Mouse (Mus musculus) spleen, adult 12 weeks (tissue): ENCODE data around the gene Vmn1r209.
"Not testable (repeated sequence)": the region's sequence is repeated elsewhere in the genome, so short reads cannot be mapped to it uniquely, and the experiment has no call there.

Source experiments
- DNase-seq: peaks from one replicate; pipeline ENCODE4 v3.0.0; 2022; ENCODE audit warnings: low spot score

The Vmn1r209 gene

GRCm38 (mm10) chr13:22809582-22809981 lies at the start of gene Vmn1r209:
TSS of gene Vmn1r209 (minus strand) at chr13:22809682.
- DNase-seq: not testable (repeated sequence)

- no peak for DNase-seq
Observed at GRCm38 (mm10) chr13:22857461-22857860, 48.0 kb upstream of the Vmn1r209 start, which contains the start of gene Vmn1r211. TSS of gene Vmn1r211 (minus strand) at chr13:22857561.

GRCm38 (mm10) chr13:22854760-22855159 lies 45.3 kb upstream of the Vmn1r209 start:
- no peak for DNase-seq

- no peak for DNase-seq
Observed at GRCm38 (mm10) chr13:22846798-22847197, 37.3 kb upstream of the Vmn1r209 start.

GRCm38 (mm10) chr13:22844304-22844703 lies 34.8 kb upstream of the Vmn1r209 start:
- DNase-seq: not testable (repeated sequence)

GRCm38 (mm10) chr13:22831248-22831647 lies 21.8 kb upstream of the Vmn1r209 start, which contains the start of gene Vmn1r210:
TSS of gene Vmn1r210 (minus strand) at chr13:22831348.
- no peak for DNase-seq

GRCm38 (mm10) chr13:22829395-22829794 lies 19.9 kb upstream of the Vmn1r209 start:
- not testable (repeated sequence) for DNase-seq

- not testable (repeated sequence) for DNase-seq
Observed at GRCm38 (mm10) chr13:22821601-22822000, 12.1 kb upstream of the Vmn1r209 start.

GRCm38 (mm10) chr13:22788096-22788495 lies 21.4 kb downstream of the Vmn1r209 start:
- not testable (repeated sequence) for DNase-seq

GRCm38 (mm10) chr13:22784159-22784558 lies 25.3 kb downstream of the Vmn1r209 start:
- not testable (repeated sequence) for DNase-seq

- not testable (repeated sequence) for DNase-seq
Observed at GRCm38 (mm10) chr13:22777300-22777699, 32.2 kb downstream of the Vmn1r209 start, which contains the start of gene Vmn1r208. TSS of gene Vmn1r208 (minus strand) at chr13:22777400.

GRCm38 (mm10) chr13:22771592-22771991 lies 37.9 kb downstream of the Vmn1r209 start:
- DNase-seq: not testable (repeated sequence)
